Mouse (Mus musculus) ovary, adult 10 weeks (tissue): Measurements from ENCODE around the gene B3galt2. TPM values are rescaled to one million over a fixed set of nuclear protein-coding genes. Genes with fewer than 3 reads are reported as not detected.

Experiments used
- polyA plus RNA-seq: library from polyadenylated mRNA; stranded (reverse); fragments of 350-450 nt; fragmentation: Illumina TruSeq; extraction: RNeasy Lipid Tissue Mini Kit (QIAGEN cat#74804); gene quantifications from one replicate; pipeline ENCODE4 v1.2.3, GENCODE M21; 2014

The B3galt2 gene
- 5.8 TPM for polyA plus RNA-seq

DNA sequence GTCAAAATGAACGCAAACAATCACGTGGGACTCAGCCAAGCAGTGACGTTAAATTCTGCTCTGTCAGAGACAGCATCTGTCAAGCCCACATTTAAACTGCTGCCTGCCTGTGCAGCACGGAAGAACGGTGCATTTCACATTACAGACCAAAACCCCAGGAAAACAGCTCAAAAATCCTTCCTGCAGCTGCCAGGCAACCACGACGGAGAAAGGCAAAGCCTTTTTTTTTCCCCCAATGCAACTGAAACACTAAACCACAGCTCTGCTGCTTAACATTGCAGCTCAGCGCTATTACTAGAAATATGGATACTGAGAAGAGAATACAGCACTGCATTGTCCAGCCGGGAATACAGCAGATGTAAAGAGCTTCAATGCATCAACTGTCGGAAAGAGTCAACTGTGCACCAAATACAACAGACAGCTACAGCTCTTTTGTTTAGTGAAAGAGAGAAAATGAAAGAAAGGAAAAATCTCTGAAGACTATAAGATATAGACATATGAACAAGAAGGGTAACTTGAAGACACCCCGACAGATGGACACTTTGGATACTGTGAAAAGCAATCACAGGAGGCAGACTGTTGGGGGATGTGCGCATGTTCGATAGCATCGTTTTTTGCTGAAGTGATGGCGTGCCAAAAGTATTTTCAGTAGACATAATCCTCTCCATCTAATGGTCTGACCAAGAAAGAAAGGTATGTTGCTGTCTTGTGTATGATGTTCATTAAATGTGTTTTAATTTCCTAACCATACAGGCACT, at the start of gene B3galt2:
TSS of gene B3galt2 (plus strand) at position 15 of the 758 bp plus-strand sequence.

DNA sequence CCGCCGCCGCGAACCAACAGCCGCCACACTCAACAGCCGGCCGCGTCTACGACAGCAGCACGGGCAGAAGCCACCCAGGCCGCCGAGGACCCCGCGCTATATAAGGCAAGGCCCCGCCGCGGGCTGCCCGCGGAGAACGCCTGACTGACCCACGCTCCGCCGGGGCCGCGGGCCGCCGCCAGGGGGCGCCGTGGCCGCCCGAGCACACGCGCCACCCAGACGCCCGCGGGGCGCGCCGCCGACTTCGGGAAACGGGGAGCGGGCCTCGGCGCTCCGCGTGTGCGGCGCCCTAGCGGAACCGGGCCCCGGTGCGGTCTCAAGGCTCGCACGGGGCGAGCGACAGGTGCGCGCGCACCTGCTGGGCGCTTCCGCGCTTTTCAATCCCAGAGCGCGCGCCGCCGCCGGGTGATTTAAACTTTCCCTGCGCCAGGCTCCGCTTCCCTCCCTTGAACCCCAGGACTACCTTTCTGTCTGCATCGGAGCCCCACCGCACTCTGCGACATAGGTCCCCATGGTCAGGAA, 62.3 kb downstream of the B3galt2 start, which contains the start of gene Cdc73:
TSS of gene Cdc73 (minus strand) at position 153 of the 522 bp plus-strand sequence.

Other genes starting within 250 kb of the B3galt2 start
- gene Cdc73, start 62.2 kb downstream of the B3galt2 start, polyA plus RNA-seq, result 199 TPM
- gene Glrx2, start 75.7 kb downstream of the B3galt2 start, polyA plus RNA-seq, result 123 TPM
- gene Trove2, start 136.4 kb downstream of the B3galt2 start, polyA plus RNA-seq, result 89.1 TPM
- 142 TPM for gene Uchl5, start 136.6 kb downstream of the B3galt2 start, polyA plus RNA-seq